Mouse (Mus musculus): Measurements from ENCODE around the gene Cpne4. TPM values are rescaled to one million over a fixed set of nuclear protein-coding genes. Genes with fewer than 3 reads are reported as not detected.
A peak's percentile ranks its signal among the peaks of the same experiment; 100 is the strongest.

Gene Cpne4
- polyA plus RNA-seq, 1 experiment from 2014 or later, result not detected

DNA sequence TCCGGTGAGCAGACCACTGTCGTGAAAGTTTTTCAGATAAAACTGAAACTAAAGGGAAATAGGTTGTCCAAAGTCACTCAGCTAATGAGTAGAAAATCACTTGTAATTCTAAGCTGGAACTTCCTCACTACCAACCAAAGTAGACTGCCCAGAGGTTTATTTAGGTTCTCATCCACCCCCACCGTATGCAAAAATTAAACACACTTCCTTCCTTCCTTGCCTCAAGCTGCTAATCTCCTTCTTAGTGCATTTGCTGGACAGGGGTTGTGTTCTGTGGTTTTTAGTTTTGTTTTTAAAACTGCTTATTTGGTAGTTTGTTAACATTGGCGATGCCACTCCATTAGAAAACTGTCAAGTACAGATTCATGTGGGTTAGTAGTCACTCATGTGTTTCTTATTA lies 506.7 kb downstream of the Cpne4 start:
- H3K9ac ChIP-seq (ENCODE audit: low read depth, low read length), result peak overlapping the region; percentile 96
- no peaks in the 10 kb centered on the region for H3K4me1 ChIP-seq (ENCODE audit: control insufficient read depth, insufficient read depth, low read length)
- WGBS, result 49% methylated on average over 4 of the region's 4 CpGs
- H3K36me3 ChIP-seq (ENCODE audit: control insufficient read depth, insufficient read depth, low read length), result peaks cover 39% of the 10 kb centered on the region
- H3K9me3 ChIP-seq (ENCODE audit: control insufficient read depth, low read length), result no peaks in the 10 kb centered on the region
- H3K4me2 ChIP-seq (replicated peaks; ENCODE audit: low read depth, low read length), result peak overlapping the region; percentile 62
- no peak overlapping the region for H3K27ac ChIP-seq (ENCODE audit: low read depth, low read length)
- H3K4me3 ChIP-seq (ENCODE audit: low read length), result peak overlapping the region; percentile 99
- no peaks in the 10 kb centered on the region for H3K27me3 ChIP-seq (ENCODE audit: control insufficient read depth, insufficient read depth, low read length)
- no peak for ATAC-seq (ENCODE audit: low FRiP score, low TSS enrichment)

DNA sequence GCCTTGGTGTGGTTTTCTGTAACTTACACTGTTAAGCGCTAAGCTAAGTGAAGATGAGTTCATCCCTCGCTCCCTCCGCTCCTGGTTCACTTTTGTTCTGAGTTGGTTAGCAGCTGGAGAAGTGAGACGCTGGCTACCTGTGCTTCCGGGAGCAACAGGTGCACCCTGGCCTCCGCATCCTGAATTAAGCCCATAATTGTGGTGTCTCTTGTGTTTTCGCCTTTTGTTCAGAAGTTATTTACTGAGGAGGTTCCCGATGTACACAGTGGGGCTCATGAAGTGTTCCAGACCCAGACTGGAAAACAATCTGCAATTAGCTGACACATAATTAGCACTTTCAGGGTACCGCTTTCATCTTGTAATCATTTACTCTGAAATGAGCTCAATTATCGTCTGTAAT lies 522.0 kb downstream of the Cpne4 start:
- Histone ChIP-seq H3K27me3 (ENCODE audit: control insufficient read depth, insufficient read depth, low read length) (no peaks in the 10 kb centered on the region), H3K4me1 (ENCODE audit: control insufficient read depth, insufficient read depth, low read length) (no peaks in the 10 kb centered on the region), H3K4me2 (replicated peaks; ENCODE audit: low read depth, low read length) (no peak overlapping the region), H3K9me3 (ENCODE audit: control insufficient read depth, low read length) (no peaks in the 10 kb centered on the region), H3K36me3 (ENCODE audit: control insufficient read depth, insufficient read depth, low read length) (peaks cover 60% of the 10 kb centered on the region), H3K27ac (ENCODE audit: low read depth, low read length) (no peak overlapping the region), H3K4me3 (ENCODE audit: low read length) (no peak overlapping the region), H3K9ac (ENCODE audit: low read depth, low read length) (no peak overlapping the region)
- no peak for ATAC-seq (ENCODE audit: low FRiP score, low TSS enrichment)
- WGBS, result 88% methylated on average over 10 of the region's 10 CpGs

DNA sequence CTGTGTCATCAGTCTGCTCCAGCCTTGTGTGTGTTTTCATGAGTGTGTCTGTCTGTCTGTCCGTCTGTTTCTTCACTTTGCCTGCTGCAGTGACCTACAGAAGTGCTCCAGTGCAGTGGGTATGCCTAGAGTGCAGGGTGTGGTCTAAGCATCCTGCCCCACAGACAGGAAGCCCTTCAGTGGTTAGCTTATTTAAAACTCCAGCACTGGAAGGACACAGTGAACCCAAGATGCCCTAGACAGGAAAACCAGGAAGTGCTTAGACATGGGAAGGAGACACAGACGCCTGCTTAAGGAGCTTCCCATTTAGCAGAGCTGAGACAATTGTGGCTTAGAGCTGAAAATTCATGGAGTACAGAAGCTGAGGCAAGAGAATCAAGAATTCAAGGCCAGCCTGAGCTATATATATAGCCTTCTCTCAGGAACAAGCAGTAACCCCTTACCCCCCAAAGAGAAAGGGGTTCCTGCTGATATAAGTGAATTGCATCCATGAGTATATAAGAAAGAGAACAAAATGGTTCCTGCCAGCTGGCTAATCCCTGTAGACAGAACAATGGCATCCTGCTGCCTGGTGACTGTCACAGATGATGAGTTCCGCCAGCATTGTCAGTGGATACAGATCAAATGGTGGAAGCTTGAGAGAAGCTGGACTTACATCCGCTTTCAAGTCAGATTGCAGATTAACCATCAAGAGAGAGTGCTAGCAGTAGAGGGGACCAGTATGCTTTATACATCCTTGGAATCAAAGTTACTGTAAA lies 526.1 kb downstream of the Cpne4 start:
- Histone ChIP-seq H3K9me3 (ENCODE audit: control insufficient read depth, low read length) (no peaks in the 10 kb centered on the region), H3K36me3 (ENCODE audit: control insufficient read depth, insufficient read depth, low read length) (peaks cover 70% of the 10 kb centered on the region), H3K9ac (ENCODE audit: low read depth, low read length) (no peak overlapping the region), H3K4me3 (ENCODE audit: low read length) (no peak overlapping the region), H3K27me3 (ENCODE audit: control insufficient read depth, insufficient read depth, low read length) (no peaks in the 10 kb centered on the region), H3K4me2 (replicated peaks; ENCODE audit: low read depth, low read length) (no peak overlapping the region), H3K4me1 (ENCODE audit: control insufficient read depth, insufficient read depth, low read length) (no peaks in the 10 kb centered on the region), H3K27ac (ENCODE audit: low read depth, low read length) (no peak overlapping the region)
- no peak for ATAC-seq (ENCODE audit: low FRiP score, low TSS enrichment)
- 84% methylated on average over 4 of the region's 4 CpGs for WGBS

DNA sequence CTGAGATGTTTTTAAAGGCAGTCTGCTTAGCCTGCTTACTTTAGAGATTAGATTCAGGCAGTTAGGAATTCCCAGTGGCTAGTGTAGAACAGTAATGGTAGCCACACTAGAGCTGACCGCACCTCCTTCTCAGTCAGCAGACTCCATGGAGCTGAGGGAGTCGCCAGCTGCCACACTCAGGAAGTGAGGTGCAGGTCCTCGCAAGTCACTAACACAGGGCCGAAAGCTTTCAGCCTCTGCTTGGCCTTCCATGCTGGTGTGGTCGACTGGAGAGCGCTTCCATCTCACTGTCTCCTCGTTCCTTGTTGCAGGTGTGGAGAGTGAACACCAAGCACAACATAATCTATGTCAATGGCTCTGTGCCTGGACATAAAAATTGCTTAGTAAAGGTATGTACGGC lies 527.8 kb downstream of the Cpne4 start:
- Histone ChIP-seq H3K4me3 (ENCODE audit: low read length) (no peak overlapping the region), H3K9ac (ENCODE audit: low read depth, low read length) (no peak overlapping the region), H3K36me3 (ENCODE audit: control insufficient read depth, insufficient read depth, low read length) (peaks cover 67% of the 10 kb centered on the region), H3K27me3 (ENCODE audit: control insufficient read depth, insufficient read depth, low read length) (no peaks in the 10 kb centered on the region), H3K4me1 (ENCODE audit: control insufficient read depth, insufficient read depth, low read length) (no peaks in the 10 kb centered on the region), H3K27ac (ENCODE audit: low read depth, low read length) (no peak overlapping the region), H3K4me2 (replicated peaks; ENCODE audit: low read depth, low read length) (no peak overlapping the region), H3K9me3 (ENCODE audit: control insufficient read depth, low read length) (no peaks in the 10 kb centered on the region)
- no peak for ATAC-seq (ENCODE audit: low FRiP score, low TSS enrichment)
- WGBS, result 94% methylated on average over 8 of the region's 8 CpGs

DNA sequence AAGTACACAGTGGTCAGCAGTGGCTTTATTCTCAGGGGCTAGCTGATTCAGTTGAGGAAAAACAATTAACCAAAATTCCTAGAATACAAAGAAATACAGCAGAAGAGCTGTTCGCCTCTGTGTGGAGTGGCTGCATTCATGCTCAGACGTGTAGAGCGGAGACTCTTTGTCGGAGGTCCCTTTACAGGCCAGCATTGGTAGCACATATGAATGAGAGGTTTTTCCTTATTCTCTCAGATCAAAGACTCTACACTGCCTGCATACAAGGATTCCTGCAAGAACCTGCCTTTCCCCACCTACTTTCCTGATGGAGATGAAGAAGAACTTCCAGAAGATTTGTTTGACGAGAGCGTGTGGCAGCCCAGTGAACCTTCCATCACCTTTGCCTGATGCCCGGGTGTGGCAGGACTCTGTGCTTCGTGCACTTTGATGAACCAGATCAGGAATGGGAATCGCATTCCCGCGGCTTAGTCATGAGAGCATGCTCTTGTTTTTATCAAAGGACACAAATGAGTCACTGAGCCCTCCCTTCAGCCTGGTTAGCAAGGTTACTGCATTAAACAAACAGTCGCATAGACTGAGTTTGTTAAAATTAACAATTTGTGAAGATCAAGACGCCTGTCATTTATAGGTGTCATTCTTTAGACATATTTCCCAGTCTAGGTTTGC lies 529.8 kb downstream of the Cpne4 start:
- H3K36me3 ChIP-seq (ENCODE audit: control insufficient read depth, insufficient read depth, low read length), result peaks cover 51% of the 10 kb centered on the region
- 95% methylated on average over 13 of the region's 13 CpGs for WGBS
- H3K9ac ChIP-seq (ENCODE audit: low read depth, low read length), result no peak overlapping the region
- no peak for ATAC-seq (ENCODE audit: low FRiP score, low TSS enrichment)
- H3K4me1 ChIP-seq (ENCODE audit: control insufficient read depth, insufficient read depth, low read length), result no peaks in the 10 kb centered on the region
- H3K4me2 ChIP-seq (replicated peaks; ENCODE audit: low read depth, low read length), result no peak overlapping the region
- H3K27me3 ChIP-seq (ENCODE audit: control insufficient read depth, insufficient read depth, low read length), result no peaks in the 10 kb centered on the region
- no peak overlapping the region for H3K27ac ChIP-seq (ENCODE audit: low read depth, low read length)
- no peaks in the 10 kb centered on the region for H3K9me3 ChIP-seq (ENCODE audit: control insufficient read depth, low read length)
- no peak overlapping the region for H3K4me3 ChIP-seq (ENCODE audit: low read length)

DNA sequence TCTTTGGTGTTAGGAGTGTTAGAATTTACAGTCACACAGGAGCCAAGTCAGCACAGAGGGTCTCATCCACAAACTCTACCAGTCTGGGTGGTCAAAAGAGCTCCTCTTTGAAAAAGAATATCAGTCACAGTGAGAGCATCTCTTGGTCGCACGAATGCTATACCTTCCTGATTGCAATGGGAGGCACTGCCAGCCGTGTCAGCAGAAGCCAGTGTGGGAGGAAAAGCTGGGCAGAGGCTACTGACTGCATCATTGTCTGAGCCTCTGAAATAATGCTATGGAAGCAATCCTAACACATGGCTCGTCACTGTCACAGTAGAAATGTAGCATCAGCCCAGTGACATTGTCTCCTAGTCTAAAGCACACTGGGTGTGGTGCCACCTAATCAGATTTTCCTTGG lies 531.4 kb downstream of the Cpne4 start:
- ATAC-seq (ENCODE audit: low FRiP score, low TSS enrichment), result no peak
- 89% methylated on average over 4 of the region's 4 CpGs for WGBS
- Histone ChIP-seq H3K9ac (ENCODE audit: low read depth, low read length) (no peak overlapping the region), H3K27ac (ENCODE audit: low read depth, low read length) (no peak overlapping the region), H3K4me3 (ENCODE audit: low read length) (no peak overlapping the region), H3K36me3 (ENCODE audit: control insufficient read depth, insufficient read depth, low read length) (peaks cover 37% of the 10 kb centered on the region), H3K4me2 (replicated peaks; ENCODE audit: low read depth, low read length) (no peak overlapping the region), H3K9me3 (ENCODE audit: control insufficient read depth, low read length) (no peaks in the 10 kb centered on the region), H3K4me1 (ENCODE audit: control insufficient read depth, insufficient read depth, low read length) (no peaks in the 10 kb centered on the region), H3K27me3 (ENCODE audit: control insufficient read depth, insufficient read depth, low read length) (no peaks in the 10 kb centered on the region)

DNA sequence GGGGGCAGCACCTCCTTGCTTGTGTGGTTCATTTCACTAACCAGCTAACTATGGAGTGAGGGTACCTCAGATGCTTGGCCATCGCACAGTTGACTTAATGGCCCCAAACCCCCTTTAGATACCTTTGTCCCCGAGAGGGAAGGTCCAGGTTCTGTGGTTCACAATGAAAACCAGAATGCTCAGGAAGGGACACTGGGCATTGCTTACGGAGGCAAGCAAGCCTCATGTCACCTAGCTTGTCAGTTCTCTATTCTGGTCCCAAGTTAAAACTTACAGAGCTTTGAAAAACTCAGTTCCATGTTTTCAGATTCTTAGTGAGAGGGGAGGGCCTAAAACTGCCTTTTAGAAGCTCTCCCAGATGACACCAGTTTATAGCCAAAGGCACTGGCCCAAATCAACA lies 533.2 kb downstream of the Cpne4 start:
- Histone ChIP-seq H3K4me2 (replicated peaks; ENCODE audit: low read depth, low read length) (no peak overlapping the region), H3K9ac (ENCODE audit: low read depth, low read length) (no peak overlapping the region), H3K36me3 (ENCODE audit: control insufficient read depth, insufficient read depth, low read length) (peaks cover 22% of the 10 kb centered on the region), H3K9me3 (ENCODE audit: control insufficient read depth, low read length) (no peaks in the 10 kb centered on the region), H3K4me3 (ENCODE audit: low read length) (no peak overlapping the region), H3K4me1 (ENCODE audit: control insufficient read depth, insufficient read depth, low read length) (no peaks in the 10 kb centered on the region), H3K27ac (ENCODE audit: low read depth, low read length) (no peak overlapping the region), H3K27me3 (ENCODE audit: control insufficient read depth, insufficient read depth, low read length) (no peaks in the 10 kb centered on the region)
- ATAC-seq (ENCODE audit: low FRiP score, low TSS enrichment), result no peak
- WGBS, result 89% methylated on average over 3 of the region's 3 CpGs

Small RNA genes lying within 50 kb of the gene (microRNA-seq; reads per million reads assigned to microRNA genes)
- gene Gm23391, result not detected

Other genes with a start within 250 kb of the Cpne4 start
- gene Acpp, start 209.5 kb upstream of the Cpne4 start, polyA plus RNA-seq (2014; fragmentation: Nextera tagmentation; extraction: Ambion mirVana), result 1.1 and 2.0 TPM in 2 replicates

Measured in kidney, embryonic 14.5 days (tissue).